Mouse (Mus musculus) limb, embryonic 13.5 days (tissue): ENCODE results near the gene Pbx1. TPM values are rescaled to one million over a fixed set of nuclear protein-coding genes. Genes with fewer than 3 reads are reported as not detected.
A peak's percentile ranks its signal among the peaks of the same experiment; 100 is the strongest.

ENCODE experiments used
- ATAC-seq: fragments of 200-750 bp; cut with Nextera tagmentation; 2 replicates; pipeline ENCODE4 v1.8.0; 2017; ENCODE audit warnings: low read depth, moderate number of reproducible peaks, moderate TSS enrichment; ENCODE audit not compliant: low FRiP score
- H3K27ac ChIP-seq: fragments of 300-500 bp; sonication (generic); 2 replicates; pipeline ENCODE4 v1.5.1; 2015; ENCODE audit warnings: inconsistent platforms, mild to moderate bottlenecking, moderate library complexity
- H3K27me3 ChIP-seq: fragments of 300-500 bp; sonication (generic); 2 replicates; pipeline ENCODE4 v1.6.1; 2015; ENCODE audit warnings: mild to moderate bottlenecking, inconsistent platforms
- H3K36me3 ChIP-seq: fragments of 300-500 bp; sonication (generic); 2 replicates; pipeline ENCODE4 v1.6.1; 2015; ENCODE audit warnings: inconsistent platforms, mild to moderate bottlenecking, moderate library complexity
- H3K4me1 ChIP-seq: fragments of 300-500 bp; sonication (generic); 2 replicates; pipeline ENCODE4 v1.6.1; 2015; ENCODE audit warnings: inconsistent platforms
- H3K4me2 ChIP-seq: fragments of 300-500 bp; sonication (generic); replicated peaks from 2 replicates; pipeline ENCODE4 v1.6.1; 2015; ENCODE audit warnings: inconsistent platforms, mild to moderate bottlenecking, moderate library complexity
- H3K4me3 ChIP-seq: fragments of 300-500 bp; sonication (generic); 2 replicates; pipeline ENCODE4 v1.5.1; 2015; ENCODE audit warnings: moderate library complexity, mild to moderate bottlenecking, inconsistent platforms
- H3K9ac ChIP-seq: fragments of 300-500 bp; sonication (generic); 2 replicates; pipeline ENCODE4 v1.6.1; 2015; ENCODE audit warnings: mild to moderate bottlenecking, inconsistent platforms
- H3K9me3 ChIP-seq: fragments of 300-500 bp; sonication (generic); 2 replicates; pipeline ENCODE4 v1.6.1; 2016; ENCODE audit warnings: inconsistent platforms
- WGBS: fragments of 180-500 bp; shearing (Covaris S2); methylation state at CpG from one replicate; pipeline ENCODE4 v1.1.7; 2015; 5-methylcytosine and 5-hydroxymethylcytosine counted together
- polyA plus RNA-seq: library from polyadenylated mRNA; unstranded; fragments of >200 nt; fragmentation: Nextera tagmentation; extraction: Ambion mirVana; gene quantifications from 2 replicates; pipeline ENCODE4 v1.2.1, GENCODE M21; 2015

Gene Pbx1
- polyA plus RNA-seq, 1 experiment from 2014 or later, result 31.6 TPM

- Histone ChIP-seq H3K36me3 (peaks cover 4% of the 10 kb centered on the region; the same call in 1 of the 2 replicates), H3K27ac (no peak overlapping the region)
These were observed 103.8 kb downstream of the Pbx1 start for GRCm38 (mm10) chr1:168328236-168328605.

GRCm38 (mm10) chr1:168327405-168328235, 104.5 kb downstream of the Pbx1 start:
- ATAC-seq, result no peak
- no peak overlapping the region for H3K9ac ChIP-seq
- WGBS, result 81% methylated on average over 18 of the region's 18 CpGs
- no peaks in the 10 kb centered on the region for H3K36me3 ChIP-seq
- no peaks in the 10 kb centered on the region for H3K9me3 ChIP-seq
- H3K4me1 ChIP-seq, result peaks cover 45% of the 10 kb centered on the region
- no peaks in the 10 kb centered on the region for H3K27me3 ChIP-seq
- no peak overlapping the region for H3K4me2 ChIP-seq
- H3K27ac ChIP-seq, result no peak overlapping the region
- H3K4me3 ChIP-seq, result no peak overlapping the region

More at GRCm38 (mm10) chr1:168328236-168328605, 103.8 kb downstream of the Pbx1 start:
- Histone ChIP-seq H3K27me3 (no peaks in the 10 kb centered on the region), H3K4me3 (no peak overlapping the region), H3K9me3 (no peaks in the 10 kb centered on the region), H3K4me1 (peaks cover 45% of the 10 kb centered on the region), H3K9ac (no peak overlapping the region), H3K4me2 (no peak overlapping the region)
- ATAC-seq, result no peak
- WGBS, result 67% methylated on average over 3 of the region's 3 CpGs

GRCm38 (mm10) chr1:168325786-168326185, 106.3 kb downstream of the Pbx1 start:
- H3K27me3 ChIP-seq, result no peaks in the 10 kb centered on the region
- no peak overlapping the region for H3K27ac ChIP-seq
- H3K4me2 ChIP-seq, result no peak overlapping the region
- H3K36me3 ChIP-seq, result no peaks in the 10 kb centered on the region
- no peak overlapping the region for H3K4me3 ChIP-seq
- ATAC-seq, result no peak
- H3K9ac ChIP-seq, result 0 out of 2 replicates have a peak overlapping the region, but pooled peaks have one; percentile 4
- no peaks in the 10 kb centered on the region for H3K9me3 ChIP-seq
- WGBS, result 67% methylated on average over 4 of the region's 4 CpGs
- H3K4me1 ChIP-seq, result peaks cover 45% of the 10 kb centered on the region

GRCm38 (mm10) chr1:168324306-168325085, 107.6 kb downstream of the Pbx1 start:
- Histone ChIP-seq H3K4me2 (no peak overlapping the region), H3K27ac (no peak overlapping the region), H3K27me3 (no peaks in the 10 kb centered on the region), H3K4me1 (peaks cover 45% of the 10 kb centered on the region), H3K4me3 (no peak overlapping the region), H3K9ac (no peak overlapping the region), H3K36me3 (no peaks in the 10 kb centered on the region), H3K9me3 (no peaks in the 10 kb centered on the region)
- 41% methylated on average over 7 of the region's 7 CpGs for WGBS
- ATAC-seq, result no peak

GRCm38 (mm10) chr1:168323436-168324108, 108.5 kb downstream of the Pbx1 start:
- no peak for ATAC-seq
- H3K4me3 ChIP-seq, result no peak overlapping the region
- no peaks in the 10 kb centered on the region for H3K27me3 ChIP-seq
- no peak overlapping the region for H3K4me2 ChIP-seq
- WGBS, result 78% methylated on average over 12 of the region's 12 CpGs
- H3K27ac ChIP-seq, result no peak overlapping the region
- H3K9me3 ChIP-seq, result no peaks in the 10 kb centered on the region
- H3K9ac ChIP-seq, result no peak overlapping the region
- H3K36me3 ChIP-seq, result no peaks in the 10 kb centered on the region
- H3K4me1 ChIP-seq, result peaks cover 52% of the 10 kb centered on the region

- H3K27ac ChIP-seq, result no peak overlapping the region
- no peaks in the 10 kb centered on the region for H3K27me3 ChIP-seq
- no peaks in the 10 kb centered on the region for H3K36me3 ChIP-seq
- H3K9me3 ChIP-seq, result no peaks in the 10 kb centered on the region
- H3K9ac ChIP-seq, result no peak overlapping the region
- peaks cover 49% of the 10 kb centered on the region for H3K4me1 ChIP-seq
- no peak for ATAC-seq
- H3K4me2 ChIP-seq, result no peak overlapping the region
- no peak overlapping the region for H3K4me3 ChIP-seq
- WGBS, result 100% methylated on average over 1 of the region's 1 CpGs
These were observed 109.2 kb downstream of the Pbx1 start for GRCm38 (mm10) chr1:168322892-168323291.

- 86% methylated on average over 5 of the region's 5 CpGs for WGBS
- no peak for ATAC-seq
- Histone ChIP-seq H3K4me3 (no peak overlapping the region), H3K27me3 (no peaks in the 10 kb centered on the region), H3K27ac (no peak overlapping the region), H3K9me3 (no peaks in the 10 kb centered on the region), H3K9ac (no peak overlapping the region), H3K36me3 (no peaks in the 10 kb centered on the region), H3K4me2 (no peak overlapping the region), H3K4me1 (peaks cover 20% of the 10 kb centered on the region)
These were observed 112.4 kb downstream of the Pbx1 start for GRCm38 (mm10) chr1:168319695-168320094.

GRCm38 (mm10) chr1:168318899-168319469, 113.1 kb downstream of the Pbx1 start:
- 48% methylated on average over 13 of the region's 13 CpGs for WGBS
- Histone ChIP-seq H3K4me1 (peaks cover 13% of the 10 kb centered on the region), H3K4me2 (no peak overlapping the region), H3K27ac (no peak overlapping the region), H3K4me3 (no peak overlapping the region), H3K36me3 (no peaks in the 10 kb centered on the region), H3K9ac (no peak overlapping the region), H3K27me3 (no peaks in the 10 kb centered on the region), H3K9me3 (no peaks in the 10 kb centered on the region)
- ATAC-seq, result no peak

GRCm38 (mm10) chr1:168313772-168314171, 118.3 kb downstream of the Pbx1 start:
- Histone ChIP-seq H3K9ac (no peak overlapping the region), H3K27me3 (0 out of 2 replicates have a peak, but pooled peaks cover 7% of the 10 kb centered on the region), H3K4me1 (peaks cover 6% of the 10 kb centered on the region), H3K9me3 (no peaks in the 10 kb centered on the region), H3K4me3 (no peak overlapping the region), H3K36me3 (no peaks in the 10 kb centered on the region), H3K4me2 (no peak overlapping the region), H3K27ac (no peak overlapping the region)
- ATAC-seq, result no peak

GRCm38 (mm10) chr1:168312710-168313447, 119.2 kb downstream of the Pbx1 start:
- no peaks in the 10 kb centered on the region for H3K9me3 ChIP-seq
- H3K4me3 ChIP-seq, result no peak overlapping the region
- H3K36me3 ChIP-seq, result no peaks in the 10 kb centered on the region
- 90% methylated on average over 7 of the region's 7 CpGs for WGBS
- no peak for ATAC-seq
- H3K4me2 ChIP-seq, result no peak overlapping the region
- no peak overlapping the region for H3K9ac ChIP-seq
- H3K27me3 ChIP-seq, result peaks cover 12% of the 10 kb centered on the region; the same call in 1 of the 2 replicates
- H3K4me1 ChIP-seq, result no peaks in the 10 kb centered on the region; the same call in 1 of the 2 replicates
- H3K27ac ChIP-seq, result no peak overlapping the region

GRCm38 (mm10) chr1:168309101-168309521, 123.0 kb downstream of the Pbx1 start:
- H3K27me3 ChIP-seq, result peaks cover 29% of the 10 kb centered on the region
- H3K9ac ChIP-seq, result no peak overlapping the region
- no peak for ATAC-seq
- no peak overlapping the region for H3K4me3 ChIP-seq
- H3K4me2 ChIP-seq, result no peak overlapping the region
- H3K27ac ChIP-seq, result no peak overlapping the region
- WGBS, result 87% methylated on average over 8 of the region's 8 CpGs
- no peaks in the 10 kb centered on the region; the same call in 1 of the 2 replicates for H3K4me1 ChIP-seq
- no peaks in the 10 kb centered on the region for H3K36me3 ChIP-seq
- H3K9me3 ChIP-seq, result no peaks in the 10 kb centered on the region
